Mouse (Mus musculus) small intestine, adult 2 months (tissue): ENCODE data around the gene Zfp938. TPM values are rescaled to one million over a fixed set of nuclear protein-coding genes. Genes with fewer than 3 reads are reported as not detected.
A peak's percentile ranks its signal among the peaks of the same experiment; 100 is the strongest.

ENCODE experiments used
- H3K27ac ChIP-seq: fragments of 200-500 bp; 2 replicates; pipeline ENCODE4 v1.5.1; 2012; ENCODE audit warnings: low read depth, low read length, control low read depth, inconsistent platforms; ENCODE audit not compliant: insufficient read depth
- H3K27me3 ChIP-seq: fragments of 200-500 bp; 2 replicates; pipeline ENCODE4 v1.6.1; 2012; ENCODE audit warnings: mild to moderate bottlenecking, moderate library complexity, low read length, inconsistent platforms; ENCODE audit not compliant: control insufficient read depth, insufficient read depth
- H3K36me3 ChIP-seq: fragments of 200-500 bp; 2 replicates; pipeline ENCODE4 v1.6.1; 2012; ENCODE audit warnings: mild to moderate bottlenecking, low read length, control low read depth, inconsistent platforms; ENCODE audit not compliant: control insufficient read depth, insufficient read depth
- H3K4me1 ChIP-seq: fragments of 200-500 bp; 2 replicates; pipeline ENCODE4 v1.6.1; 2012; ENCODE audit warnings: low read length, inconsistent platforms, mixed read lengths; ENCODE audit not compliant: control insufficient read depth, insufficient read depth, insufficient read length
- H3K4me3 ChIP-seq: fragments of 200-500 bp; 2 replicates; pipeline ENCODE4 v1.5.1; 2012; ENCODE audit warnings: low read depth, mild to moderate bottlenecking, control low read depth, inconsistent platforms, low read length, moderate library complexity
- CTCF ChIP-seq: fragments of 200-500 bp; IDR thresholded peaks from 2 replicates; pipeline ENCODE4 v1.5.1; 2012; ENCODE audit warnings: low read depth, mild to moderate bottlenecking, control low read depth, inconsistent platforms, low read length, moderate library complexity, mixed read lengths; ENCODE audit not compliant: insufficient replicate concordance, insufficient read length; ENCODE audit errors: extremely low read depth
- POLR2A ChIP-seq: fragments of 200-500 bp; IDR thresholded peaks from 2 replicates; pipeline ENCODE4 v1.6.1; 2012; ENCODE audit warnings: low read depth, mild to moderate bottlenecking, control low read depth, inconsistent platforms, low read length, moderate library complexity
- WGBS: fragments of 180-500 bp; shearing (Covaris S2); methylation state at CpG from one replicate; pipeline ENCODE4 v1.1.7; 2018; 5-methylcytosine and 5-hydroxymethylcytosine counted together
- polyA plus RNA-seq: library from polyadenylated mRNA; depleted of rRNA; stranded (reverse); fragments of >200 nt; gene quantifications from 2 replicates; pipeline ENCODE4 v1.2.3, GENCODE M21; 2012; rRNA removed

Gene Zfp938
- 0.13 and 0.24 TPM in 2 replicates for polyA plus RNA-seq

DNA sequence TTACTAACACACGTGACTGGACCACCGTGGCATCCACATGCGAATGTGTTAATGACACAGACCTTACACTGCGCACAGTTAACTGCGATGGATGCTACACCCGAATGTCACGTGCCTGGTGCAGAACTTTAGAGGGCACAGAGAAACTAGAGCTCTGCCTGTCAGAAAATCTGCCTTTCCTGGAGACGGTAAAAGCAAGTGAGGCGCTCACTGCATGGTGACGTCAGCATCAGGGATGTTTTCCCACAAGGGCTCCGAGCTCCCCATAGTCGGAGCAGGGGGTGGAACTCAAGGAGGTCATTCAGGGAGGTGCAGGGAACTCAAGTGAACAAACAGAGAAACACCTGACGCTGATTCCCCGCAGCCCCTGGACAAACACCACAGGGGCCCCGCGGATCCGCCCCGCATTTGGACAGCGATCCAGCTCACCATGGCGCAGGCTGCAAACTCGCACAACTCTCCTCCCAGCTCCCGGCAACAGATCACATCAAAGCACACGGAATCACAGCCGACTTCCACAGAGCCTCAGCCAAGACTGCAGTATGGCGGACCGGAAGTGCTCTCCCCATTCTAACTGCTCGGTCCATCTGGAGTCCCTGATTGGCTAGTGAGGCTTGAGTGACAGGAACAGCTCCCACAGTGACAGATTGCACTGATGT is at the start of gene Zfp938:
TSS of gene Zfp938 (minus strand) at position 539 of the 659 bp plus-strand sequence.
- peak within 1 kb of the TSS; percentile 33; the same call in 1 of the 2 replicates for H3K27ac ChIP-seq
- WGBS: 1% methylated on average over 27 of the region's 27 CpGs
- TF ChIP-seq CTCF (no peak), POLR2A (0 out of 2 replicates have a peak, but pooled peaks have one; percentile 15)

DNA sequence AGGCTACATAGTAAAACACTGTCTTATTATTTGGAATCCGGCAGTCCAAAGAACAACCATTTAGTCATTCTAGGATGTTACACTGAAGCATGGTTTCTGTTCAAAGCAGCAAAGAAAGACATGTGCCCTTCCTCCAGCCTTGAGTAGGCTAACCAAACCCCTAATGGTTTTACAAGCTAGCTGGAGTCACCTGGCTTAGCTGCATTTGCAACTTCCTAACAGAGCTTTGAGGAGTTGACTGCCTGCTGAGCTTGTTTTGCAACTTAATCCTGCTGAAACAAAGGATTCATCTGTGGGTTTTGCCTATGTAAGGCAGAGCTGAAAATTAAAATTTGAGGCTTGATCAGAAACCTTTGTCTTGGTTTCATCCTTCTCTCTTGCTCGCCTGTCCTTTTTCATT is 16.3 kb upstream of the Zfp938 start:
- 87% methylated on average over 2 of the region's 2 CpGs for WGBS
- no peak for TF ChIP-seq CTCF
- TF ChIP-seq POLR2A: no peak
- no peaks in the 10 kb centered on the region for H3K27me3 ChIP-seq
- H3K27ac ChIP-seq: no peak overlapping the region
- H3K4me1 ChIP-seq: no peaks in the 10 kb centered on the region
- no peak overlapping the region for H3K4me3 ChIP-seq
- H3K36me3 ChIP-seq: no peaks in the 10 kb centered on the region

More for the DNA sequence above, at the start of gene Zfp938:
- 0 out of 2 replicates have a peak, but pooled peaks cover 1% of the 10 kb centered on the region for H3K36me3 ChIP-seq
- no peaks in the 10 kb centered on the region for H3K27me3 ChIP-seq
- peaks cover 3% of the 10 kb centered on the region; the same call in 1 of the 2 replicates for H3K4me1 ChIP-seq
- H3K4me3 ChIP-seq: peak within 1 kb of the TSS; percentile 95

DNA sequence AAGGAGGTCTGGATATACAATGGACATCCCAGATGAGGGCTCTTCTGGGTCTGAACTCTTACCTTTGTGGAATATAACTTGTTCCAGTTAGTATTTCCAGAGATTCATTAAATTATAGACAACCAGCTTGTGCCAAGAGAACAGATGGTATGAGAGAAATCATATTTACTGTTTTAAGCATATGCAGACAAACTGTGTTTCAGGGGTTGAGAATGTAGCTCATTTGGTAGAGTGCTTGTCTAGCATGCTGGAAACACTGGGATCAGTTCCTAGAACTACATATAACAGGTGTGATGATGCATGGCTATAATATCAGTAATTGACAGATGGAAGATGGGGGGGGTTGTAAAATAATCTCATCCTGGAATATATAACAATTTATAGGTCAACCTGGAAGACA is 3.9 kb upstream of the Zfp938 start:
- Histone ChIP-seq H3K27me3 (no peaks in the 10 kb centered on the region), H3K4me3 (no peak overlapping the region), H3K4me1 (peaks cover 3% of the 10 kb centered on the region; the same call in 1 of the 2 replicates), H3K36me3 (no peaks in the 10 kb centered on the region), H3K27ac (no peak overlapping the region)
- TF ChIP-seq POLR2A (no peak), CTCF (no peak)

DNA sequence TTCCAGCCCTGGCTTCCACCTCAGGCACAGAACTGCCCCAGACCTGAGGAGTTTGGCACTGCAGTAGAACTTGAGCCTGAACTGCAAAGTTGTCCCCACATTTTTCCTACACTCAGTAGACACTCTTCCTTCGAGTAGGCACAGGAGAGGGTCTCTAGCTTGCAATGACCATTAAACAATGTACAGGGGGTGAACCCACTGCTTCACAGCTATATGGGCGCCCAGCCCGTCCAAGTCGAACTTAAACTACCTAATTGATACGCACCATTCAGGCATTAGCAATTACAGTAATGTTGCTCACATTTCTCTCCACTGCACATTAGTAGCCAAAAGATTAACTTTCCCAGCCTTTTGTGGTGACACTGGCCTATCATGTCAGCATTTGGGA is 315 bp upstream of the Zfp938 start:
- H3K27ac ChIP-seq: no peak overlapping the region
- TF ChIP-seq CTCF: no peak
- TF ChIP-seq POLR2A: no peak
- H3K36me3 ChIP-seq: 0 out of 2 replicates have a peak, but pooled peaks cover 1% of the 10 kb centered on the region
- WGBS: 61% methylated on average over 5 of the region's 5 CpGs
- H3K4me1 ChIP-seq: peaks cover 3% of the 10 kb centered on the region; the same call in 1 of the 2 replicates
- no peaks in the 10 kb centered on the region for H3K27me3 ChIP-seq
- peak overlapping the region; percentile 95 for H3K4me3 ChIP-seq

DNA sequence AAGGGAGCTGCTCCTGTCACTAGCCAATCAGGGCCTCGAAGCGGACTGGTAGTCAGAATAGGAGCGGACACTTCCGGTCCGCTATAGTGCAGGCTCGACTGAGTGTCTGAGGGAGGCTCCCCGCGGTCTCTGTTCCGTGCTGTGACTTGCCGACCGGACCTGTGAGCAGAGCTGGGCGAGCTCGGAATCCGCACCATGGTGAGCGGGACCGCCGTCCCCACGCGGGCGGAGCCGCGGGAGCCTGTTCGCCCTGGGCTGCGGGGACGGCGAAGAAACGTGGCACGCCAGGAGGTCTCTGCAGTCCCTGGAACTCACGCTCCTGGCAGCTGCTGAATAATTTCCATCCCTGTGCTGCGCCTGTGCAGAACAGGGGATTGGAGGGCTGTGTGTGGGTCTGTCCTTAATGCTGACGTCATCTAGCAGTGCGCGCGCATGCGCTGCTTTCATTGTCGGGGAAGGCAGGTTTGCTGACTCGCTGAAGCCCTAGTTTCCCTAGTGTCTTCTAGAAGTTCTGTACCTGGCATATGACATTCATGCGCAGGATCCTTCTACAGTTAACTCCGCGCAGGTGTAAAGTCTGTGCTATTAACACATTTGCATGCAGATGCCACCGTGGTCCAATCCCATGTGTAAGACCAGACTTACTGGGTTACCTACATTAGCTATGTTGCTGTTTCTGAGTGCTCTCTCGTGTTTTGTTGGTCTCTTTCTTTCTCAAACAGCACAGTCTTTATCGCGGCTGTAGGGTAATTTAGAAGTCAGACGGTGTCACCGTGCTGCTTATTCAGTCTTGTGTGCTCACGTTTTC is 62.6 kb downstream of the Zfp938 start:
- Histone ChIP-seq H3K36me3 (no peaks in the 10 kb centered on the region), H3K27me3 (no peaks in the 10 kb centered on the region), H3K4me1 (peaks cover 3% of the 10 kb centered on the region; the same call in 1 of the 2 replicates), H3K27ac (peak overlapping the region; percentile 80), H3K4me3 (peak overlapping the region; percentile 71)
- 3% methylated on average over 47 of the region's 47 CpGs for WGBS
- TF ChIP-seq POLR2A: peak; percentile 59
- TF ChIP-seq CTCF: no peak

Other genes starting within 250 kb of the Zfp938 start
- gene Zfp873, start 193.2 kb downstream of the Zfp938 start, polyA plus RNA-seq: 0.23 and 0.71 TPM in 2 replicates
- gene BC024063, start 157.9 kb downstream of the Zfp938 start, polyA plus RNA-seq: not detected in 2 replicates
- gene AU041133, start 113.3 kb downstream of the Zfp938 start, polyA plus RNA-seq: 0.08 TPM in 1 of 2 replicates, not detected in the other
- not detected in 2 replicates for gene 4932415D10Rik, start 75.3 kb upstream of the Zfp938 start, polyA plus RNA-seq
- gene Gm4924, start 113.0 kb upstream of the Zfp938 start, polyA plus RNA-seq: 0.09 TPM in 1 of 2 replicates, not detected in the other